Mouse (Mus musculus) spleen, adult 2 months (tissue): ENCODE data around the gene Cd5.

Experiments
- CTCF ChIP-seq: fragments of 200-500 bp; IDR thresholded peaks from 2 replicates; pipeline ENCODE4 v1.5.1; 2011; ENCODE audit warnings: mild to moderate bottlenecking, inconsistent platforms; ENCODE audit not compliant: insufficient read depth, insufficient read length, insufficient replicate concordance; ENCODE audit errors: extremely low read depth
- POLR2A ChIP-seq: fragments of 200-500 bp; IDR thresholded peaks from 2 replicates; pipeline ENCODE4 v1.6.1; 2011; ENCODE audit warnings: low read depth, low read length, inconsistent platforms

DNA sequence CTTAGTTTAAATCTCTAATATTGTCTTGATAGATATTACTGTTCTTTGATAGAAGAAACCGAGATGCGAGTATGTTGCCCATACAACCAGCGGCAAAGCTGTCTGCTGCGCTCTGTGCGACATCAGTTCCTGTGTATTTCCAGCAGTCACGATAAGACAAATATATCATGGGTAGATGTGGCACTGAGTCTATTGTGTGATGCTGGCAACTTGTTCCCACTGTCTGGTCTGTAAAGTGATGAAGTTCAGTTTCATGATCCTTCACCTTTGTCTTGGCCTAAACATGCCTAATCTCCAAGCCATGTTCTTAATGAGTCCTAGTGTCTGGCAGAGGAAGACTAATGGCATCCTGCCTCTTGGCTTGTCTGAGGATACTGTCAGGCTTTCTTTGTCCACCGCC is 6.1 kb downstream of the Cd5 start:
- no peak for TF ChIP-seq POLR2A
- no peak for TF ChIP-seq CTCF
